Mouse (Mus musculus) cerebellum, postnatal 25 days (tissue): Measurements from ENCODE around the gene Myl9.

ENCODE experiments used
- DNase-seq, 2 experiments: peaks; one replicate each; pipeline ENCODE4 v3.0.0; 2021; ENCODE audit warnings: mixed read lengths in 2 of 2

Myl9 gene

GRCm38 (mm10) chr2:156774738-156775454 lies at the start of gene Myl9:
Gene Myl9, plus strand, starts transcription at chr2:156775420.
- DNase-seq, result no peak

DNA sequence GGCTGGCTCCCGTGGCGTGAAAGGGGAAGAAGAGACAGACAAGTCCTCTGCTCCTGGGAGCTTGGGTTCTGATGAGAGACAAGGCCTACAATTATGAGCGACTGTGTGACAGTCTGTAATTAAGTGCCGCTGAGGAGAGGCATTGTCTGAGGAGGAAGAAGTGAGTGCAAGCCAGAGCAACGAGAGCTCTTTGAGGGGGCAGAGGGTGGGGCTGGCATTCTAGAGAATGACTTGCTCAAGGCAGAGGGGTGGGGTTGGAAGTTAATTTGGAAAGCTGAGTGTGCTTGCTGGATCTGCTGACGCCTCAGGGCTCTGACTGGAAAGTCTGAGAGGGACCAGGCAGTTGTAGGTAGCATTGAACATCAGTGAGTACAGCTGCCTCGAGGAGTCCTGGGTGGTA lies 48.9 kb upstream of the Myl9 start:
- no peak for DNase-seq

- peak; percentile 64 to 77 for DNase-seq
Measured at GRCm38 (mm10) chr2:156726878-156727277, 48.3 kb upstream of the Myl9 start.

GRCm38 (mm10) chr2:156729537-156730469 lies 45.4 kb upstream of the Myl9 start:
- DNase-seq, result no peak

DNA sequence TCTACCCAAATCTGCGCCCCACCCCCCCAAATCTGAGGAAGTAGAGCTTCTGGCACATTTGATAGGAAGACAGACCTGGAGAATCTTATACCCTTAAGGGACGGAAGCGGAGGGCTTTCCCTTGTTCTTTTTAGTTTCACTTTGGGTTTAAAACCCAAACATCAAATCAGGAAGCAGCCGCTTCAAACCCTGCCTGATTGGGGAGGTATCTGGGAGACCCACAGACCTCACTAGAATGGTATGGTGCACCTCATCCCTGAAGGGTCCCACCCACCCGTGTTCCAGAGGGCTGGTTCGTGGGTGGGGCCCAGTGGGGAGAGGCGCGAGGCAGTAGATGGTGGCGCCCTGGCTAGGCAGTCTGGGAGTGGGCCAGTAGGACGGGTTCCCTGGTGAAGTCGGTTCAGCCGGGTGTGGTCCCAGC lies 44.7 kb upstream of the Myl9 start:
- no peak for DNase-seq

DNA sequence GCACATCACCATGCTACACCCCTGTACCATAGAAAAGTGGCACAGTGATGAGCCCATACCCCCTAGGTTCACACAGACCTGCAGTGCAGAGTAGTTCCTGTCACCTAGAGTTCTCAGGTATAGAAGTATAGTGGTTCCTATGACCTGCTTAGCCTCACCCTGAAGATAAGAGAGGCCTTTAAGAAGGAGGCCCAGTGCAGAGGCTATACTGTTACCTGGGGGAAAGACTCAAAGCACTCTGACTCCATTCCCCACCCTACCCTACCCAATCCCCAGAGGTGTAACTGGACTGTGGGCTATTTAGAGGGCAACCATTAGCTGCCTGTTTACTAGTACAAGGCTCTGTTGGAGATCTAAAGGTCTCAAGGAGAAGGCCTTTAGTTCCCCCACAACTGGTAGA lies 43.6 kb upstream of the Myl9 start:
- DNase-seq, result no peak

- DNase-seq, result peak in 1 of 2 experiments; percentile 62
Measured at GRCm38 (mm10) chr2:156732109-156732508, 43.1 kb upstream of the Myl9 start.

- peak; percentile 43 to 59 for DNase-seq
Measured at GRCm38 (mm10) chr2:156735761-156736335, 39.4 kb upstream of the Myl9 start.

- DNase-seq, result peak; percentile 68 to 81
Measured at GRCm38 (mm10) chr2:156736846-156737245, 38.4 kb upstream of the Myl9 start.

- DNase-seq, result no peak
Measured at GRCm38 (mm10) chr2:156737976-156738375, 37.2 kb upstream of the Myl9 start.

DNA sequence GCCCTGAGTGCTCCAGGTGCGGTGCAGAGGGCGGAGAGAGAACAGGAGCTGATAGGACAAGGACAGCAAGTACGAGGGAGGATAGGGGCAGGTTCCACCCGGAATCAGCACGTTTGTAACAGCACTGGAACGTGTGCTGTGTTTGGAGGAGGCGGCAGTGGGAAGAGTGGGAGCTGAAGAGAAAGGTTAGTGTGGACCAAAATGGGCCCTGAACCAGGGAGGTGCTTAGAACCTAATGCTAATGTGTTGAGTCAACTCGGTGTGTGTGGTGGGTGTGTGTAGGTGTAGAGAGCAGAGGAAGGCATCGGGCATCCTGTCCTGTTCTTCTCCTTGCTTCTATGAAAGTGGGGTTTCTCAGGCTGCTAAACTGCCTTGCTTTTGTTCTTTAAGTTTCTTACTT lies 34.0 kb upstream of the Myl9 start:
- DNase-seq, result no peak

DNA sequence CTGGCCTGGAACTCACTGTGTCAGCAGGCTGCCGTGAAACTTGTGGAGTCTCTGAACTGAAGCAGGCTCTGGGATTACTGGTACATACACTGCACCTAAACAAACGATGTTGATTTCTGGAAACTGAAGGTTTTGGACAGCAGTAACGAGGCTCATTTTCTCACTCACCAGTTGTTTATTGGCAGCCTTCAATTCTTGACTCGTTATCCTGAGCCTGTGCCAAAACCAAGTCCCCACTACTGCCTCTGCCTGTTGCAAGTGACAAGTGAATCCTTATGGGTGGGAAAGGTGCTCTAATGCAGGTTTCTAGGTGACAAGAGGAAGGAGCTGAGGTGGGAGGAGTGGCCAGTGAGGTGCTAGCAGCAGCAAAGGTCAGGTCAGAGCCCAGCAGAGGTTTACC lies 33.2 kb upstream of the Myl9 start:
- DNase-seq, result no peak

DNA sequence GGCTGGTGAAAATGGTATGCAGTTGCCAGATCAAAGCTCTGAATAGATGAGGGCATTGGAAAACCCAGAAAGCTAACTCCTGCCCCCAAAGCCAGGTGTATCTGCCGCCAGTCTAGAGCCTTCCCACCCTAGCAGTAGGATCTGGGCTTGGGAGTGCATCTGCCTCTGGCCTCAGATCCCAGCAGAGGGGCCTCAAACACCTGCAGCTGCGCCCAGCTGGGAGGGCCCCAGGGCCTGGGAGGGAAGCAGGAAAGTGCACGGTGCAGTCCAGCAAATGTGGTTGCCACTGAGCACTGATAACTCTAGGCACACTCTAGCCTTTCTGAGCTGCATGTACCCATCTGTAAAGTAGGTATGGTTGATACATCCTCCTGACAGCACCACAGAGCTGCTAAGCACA lies 32.0 kb upstream of the Myl9 start:
- no peak for DNase-seq

GRCm38 (mm10) chr2:156744414-156744813 lies 30.8 kb upstream of the Myl9 start:
- DNase-seq, result no peak

- DNase-seq, result no peak
Measured at GRCm38 (mm10) chr2:156747315-156747714, 27.9 kb upstream of the Myl9 start.

DNA sequence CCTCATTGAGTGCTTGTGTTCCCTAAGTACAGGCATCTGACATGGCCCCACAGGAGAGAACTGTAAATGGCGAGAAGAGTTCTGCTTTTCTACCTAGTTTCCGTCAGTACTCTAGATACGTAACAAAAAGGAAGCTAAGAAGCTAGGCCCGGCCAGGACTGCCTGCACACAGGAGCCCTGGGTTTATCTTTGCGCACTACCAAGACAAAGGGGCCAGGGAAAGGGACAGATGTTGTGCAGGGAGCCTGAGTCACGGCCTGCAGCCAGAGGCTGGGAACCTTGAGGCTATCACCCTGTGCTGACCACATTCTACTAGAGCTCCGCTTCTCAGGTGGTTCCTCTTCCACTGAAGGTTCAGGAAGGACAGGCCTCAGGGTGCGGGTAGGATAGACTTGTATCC lies 25.5 kb upstream of the Myl9 start:
- DNase-seq, result no peak

- no peak for DNase-seq
Measured at GRCm38 (mm10) chr2:156756937-156757336, 18.3 kb upstream of the Myl9 start.

- DNase-seq, result peak; percentile 49 to 70
Measured at GRCm38 (mm10) chr2:156760843-156761505, 14.2 kb upstream of the Myl9 start.

DNA sequence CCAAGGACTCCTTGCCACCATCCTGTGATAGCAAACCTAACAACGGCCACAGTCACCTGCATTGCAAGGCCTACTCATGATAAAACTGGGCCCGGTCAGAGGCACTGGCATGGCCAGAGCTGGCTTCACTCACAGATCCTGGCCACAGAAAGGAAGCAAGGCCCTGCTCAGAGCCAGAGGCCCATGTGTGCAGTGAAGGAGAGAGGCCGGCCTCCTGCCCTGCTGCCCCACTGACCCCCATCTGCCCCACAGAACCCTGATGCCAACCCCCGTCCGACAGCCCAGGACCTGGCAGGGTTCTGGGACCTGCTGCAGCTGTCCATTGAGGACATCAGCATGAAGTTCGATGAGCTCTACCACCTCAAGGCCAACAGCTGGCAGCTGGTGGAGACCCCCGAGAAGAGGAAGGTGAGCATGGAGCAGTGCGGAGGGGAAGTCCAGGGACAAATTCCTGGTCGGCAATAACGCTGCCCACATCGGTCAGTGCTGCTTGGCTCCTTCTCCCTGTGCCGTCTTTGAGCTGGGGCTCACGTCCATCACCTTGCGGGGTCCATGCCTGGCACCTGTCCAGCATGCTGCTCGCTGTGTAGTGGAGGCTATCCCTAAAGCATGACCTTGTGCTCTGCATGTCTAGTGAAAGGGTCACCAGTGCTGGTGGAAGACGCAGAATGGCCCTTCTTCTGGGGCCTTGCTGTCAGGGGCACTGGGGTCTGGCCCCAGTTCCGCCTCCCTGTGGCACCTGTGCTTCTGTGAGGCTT lies 13.5 kb upstream of the Myl9 start:
- peak; percentile 47 to 59 for DNase-seq

- DNase-seq, result peak in 1 of 2 experiments; percentile 31
Measured at GRCm38 (mm10) chr2:156762499-156762898, 12.7 kb upstream of the Myl9 start.

DNA sequence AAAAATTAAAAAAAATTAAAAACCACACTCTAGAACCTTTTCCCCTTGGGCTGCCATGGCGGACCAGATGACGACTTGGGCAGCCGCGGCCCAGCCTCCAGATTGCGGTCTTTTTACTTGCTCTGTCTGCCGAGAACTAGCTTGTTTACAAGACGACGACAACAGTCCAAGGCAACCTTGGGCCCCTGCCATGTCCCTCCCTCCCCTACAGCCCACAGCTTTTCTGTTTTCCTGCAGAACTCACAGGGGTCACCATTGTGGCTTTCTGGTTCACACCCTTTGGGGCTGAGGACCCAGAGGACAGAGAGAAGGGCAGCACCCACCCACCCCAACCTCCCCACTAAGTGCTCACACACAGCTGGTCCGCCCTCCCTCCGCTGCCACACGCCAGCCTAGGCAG lies 12.1 kb upstream of the Myl9 start:
- peak; percentile 38 to 60 for DNase-seq

GRCm38 (mm10) chr2:156764022-156764421 lies 11.2 kb upstream of the Myl9 start:
- DNase-seq, result no peak
